Mouse (Mus musculus) mature B cell (primary cell): ENCODE results near the gene Banf2.

ENCODE experiments used
- in situ Hi-C: fragments of 300-500 bp; cut with MboI; formaldehyde crosslinking; loops from 2 replicates; pipeline ENCODE4 v1.14.3; 2019

The Banf2 gene

DNA sequence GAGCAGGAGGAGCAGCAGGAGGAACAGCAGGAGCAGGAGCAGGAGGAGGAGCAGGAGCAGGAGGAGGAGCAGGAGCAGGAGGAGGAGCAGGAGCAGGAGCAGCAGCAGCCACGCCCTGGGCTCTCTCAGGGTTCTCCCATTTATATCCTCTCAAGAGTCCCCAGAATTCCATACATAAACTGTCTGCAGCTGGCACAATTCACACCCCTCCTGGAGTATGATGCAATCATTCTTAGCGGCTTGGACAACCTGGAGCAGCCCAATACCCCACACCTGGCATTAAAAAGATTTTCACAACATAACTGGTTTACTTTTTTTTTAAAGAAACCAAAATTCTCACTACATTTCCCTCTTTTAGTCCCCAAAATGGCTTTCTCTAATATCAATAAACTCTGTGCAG is 12.9 kb upstream of the Banf2 start:
- in situ Hi-C loops: loop anchor here (25.0 kb wide), 1 partner anchor 192 kb away; no protein-coding TSS in a partner anchor

DNA sequence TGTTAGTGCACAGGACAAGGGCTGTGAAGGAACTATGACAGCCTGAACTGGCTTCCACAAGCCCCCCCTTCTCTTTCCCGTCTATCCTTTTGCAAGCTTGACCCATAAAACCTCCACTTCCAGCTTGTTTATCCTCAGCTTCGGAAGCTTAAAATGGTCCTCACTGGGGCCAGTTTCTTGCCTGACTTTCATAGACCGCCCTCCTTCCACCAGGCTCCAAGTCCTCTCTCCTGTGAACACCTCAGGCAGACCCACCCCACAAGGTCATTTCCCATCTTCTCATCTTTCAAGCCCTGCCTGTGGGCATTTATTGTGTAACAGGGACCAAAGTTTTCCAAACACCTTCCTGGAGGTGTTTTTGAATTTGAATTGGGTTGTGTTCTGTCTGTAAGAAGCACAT is 10.4 kb upstream of the Banf2 start:
- in situ Hi-C loops: loop anchor here (25.0 kb wide), 1 partner anchor 190 kb away; no protein-coding TSS in a partner anchor

DNA sequence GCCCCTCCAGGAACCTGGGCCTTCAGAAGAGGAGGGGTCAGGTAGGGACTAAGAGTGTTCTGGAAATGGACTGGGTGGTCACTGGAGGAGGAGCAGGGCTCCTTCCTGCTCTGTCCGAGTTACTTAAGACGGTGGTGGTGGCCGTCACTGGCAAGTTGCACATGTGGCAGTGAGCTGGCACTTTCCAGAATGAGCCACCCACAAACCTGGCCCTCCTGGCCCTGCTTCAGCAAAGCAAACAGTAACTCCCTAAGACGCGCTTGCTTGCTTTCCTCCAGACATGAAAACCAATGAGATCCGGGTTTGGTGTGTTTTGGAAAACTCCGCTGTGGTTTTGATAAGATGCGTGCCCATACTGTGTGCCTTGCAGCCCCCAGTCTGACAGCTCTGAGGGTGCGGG is 7.5 kb upstream of the Banf2 start:
- in situ Hi-C loops: no loop called here

DNA sequence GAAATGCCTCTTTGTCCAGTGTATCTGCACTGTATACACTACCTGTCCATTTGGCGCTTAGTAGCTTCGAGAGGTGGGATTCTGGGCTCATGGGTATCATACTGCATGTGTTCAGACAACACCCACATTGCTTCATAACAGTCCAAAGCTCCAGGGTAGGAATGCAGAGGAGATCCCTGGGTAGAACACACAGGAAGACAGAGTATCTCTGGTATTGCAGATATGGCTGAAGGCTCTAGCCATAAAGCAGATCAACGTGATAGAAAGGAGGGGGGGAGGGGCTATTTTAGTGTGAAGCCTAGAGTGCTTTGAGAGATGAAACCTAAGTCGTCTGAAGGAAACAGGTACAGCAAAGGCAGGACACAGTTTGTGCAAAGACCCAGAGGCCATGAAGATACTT is 6.4 kb upstream of the Banf2 start:
- in situ Hi-C loops: no loop called here

DNA sequence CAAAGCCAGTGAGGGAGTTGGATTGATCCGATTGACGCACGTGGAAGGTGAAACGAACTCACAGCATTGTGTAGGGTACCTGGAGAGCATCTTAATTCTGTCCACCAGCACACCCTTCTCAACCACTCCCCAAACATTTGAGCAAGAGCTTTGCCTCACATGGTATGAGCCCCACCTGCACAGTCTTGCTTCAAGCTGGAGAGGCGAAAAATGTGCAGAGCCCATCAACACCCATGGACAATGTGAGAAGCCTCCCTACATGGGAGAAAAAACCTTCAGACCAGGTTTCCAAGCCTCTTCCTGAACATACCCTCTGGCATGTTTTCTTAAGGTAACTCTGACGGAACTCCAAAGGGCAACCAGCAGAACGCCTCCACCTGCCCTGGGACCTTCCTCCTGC is 2.1 kb upstream of the Banf2 start:
- in situ Hi-C loops: no loop called here

DNA sequence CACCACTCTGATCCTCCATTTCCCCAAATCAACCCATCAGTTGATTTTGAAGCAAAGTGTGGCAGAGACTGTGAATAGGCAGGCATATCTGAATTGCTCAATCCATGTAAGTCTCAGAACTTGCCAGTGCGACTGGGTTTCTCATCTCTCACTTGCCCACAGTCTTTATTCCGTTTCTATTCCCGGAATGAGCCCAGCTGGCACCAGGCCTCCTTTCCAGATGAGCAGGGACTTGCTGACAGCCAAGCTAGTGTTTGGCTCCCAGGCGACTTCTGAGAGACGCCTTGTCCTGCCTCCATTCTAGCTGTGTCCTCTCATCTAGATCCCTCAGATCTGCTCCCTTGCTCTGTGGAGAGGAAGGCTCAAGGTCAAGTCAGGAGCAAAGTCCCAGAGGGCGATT is 11.9 kb downstream of the Banf2 start:
- in situ Hi-C loops: no loop called here

DNA sequence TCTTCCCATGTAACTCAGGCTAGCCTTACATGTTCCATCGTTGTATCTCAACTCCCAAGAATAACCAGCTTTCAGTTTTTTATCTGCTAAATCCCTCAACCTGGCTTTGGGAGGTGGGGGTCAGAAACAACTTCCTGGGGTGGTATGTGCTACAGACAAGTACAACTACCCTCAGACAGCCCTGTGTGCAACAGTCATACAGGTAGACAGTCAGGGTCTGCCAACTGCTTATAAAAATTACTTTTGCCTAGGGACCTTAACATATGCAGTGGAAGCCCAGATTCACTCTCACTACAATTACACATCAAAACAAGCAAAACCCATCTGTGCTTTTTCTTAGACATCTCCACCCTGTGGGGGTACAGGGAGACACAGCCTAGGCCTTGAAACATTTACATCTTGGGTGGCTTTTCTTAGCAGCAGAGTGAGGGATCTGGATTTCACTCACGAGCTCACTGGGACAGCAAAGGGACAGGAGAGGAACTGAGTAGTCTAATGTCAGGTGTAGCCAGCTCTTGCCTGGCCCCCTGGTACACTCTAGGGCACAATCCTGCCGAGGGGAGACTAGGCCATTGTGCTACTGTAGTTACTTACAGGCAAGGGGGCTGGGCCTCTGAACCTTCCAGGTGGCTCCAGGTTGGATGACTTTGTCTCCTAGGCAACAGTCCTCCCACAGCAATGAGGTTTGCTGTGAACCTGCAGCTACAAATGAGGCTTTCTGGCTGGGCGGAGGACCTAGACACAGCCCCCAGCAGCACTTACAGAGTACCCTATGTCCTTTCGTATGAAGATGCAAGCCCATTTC is 13.1 kb downstream of the Banf2 start:
- in situ Hi-C loops: no loop called here

DNA sequence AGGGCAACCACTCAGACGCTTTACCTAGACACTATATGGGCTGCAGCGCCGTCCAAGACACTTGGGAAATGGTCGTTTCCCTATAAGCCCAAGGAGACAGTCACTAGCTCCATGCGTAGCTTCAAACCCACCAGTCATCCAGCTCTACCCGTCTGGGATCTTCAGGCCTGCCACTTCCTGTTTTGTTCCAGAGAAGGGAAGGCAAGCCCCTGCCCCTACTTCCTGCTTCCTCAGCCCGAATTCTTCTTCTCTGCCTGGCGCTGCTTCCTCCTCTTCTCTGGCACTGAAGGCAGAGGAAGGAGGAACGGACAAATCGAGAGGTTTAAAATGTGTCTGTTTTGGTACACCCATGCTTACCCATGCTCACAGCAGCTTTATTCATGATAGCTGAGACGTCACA is 14.1 kb downstream of the Banf2 start:
- in situ Hi-C loops: no loop called here

DNA sequence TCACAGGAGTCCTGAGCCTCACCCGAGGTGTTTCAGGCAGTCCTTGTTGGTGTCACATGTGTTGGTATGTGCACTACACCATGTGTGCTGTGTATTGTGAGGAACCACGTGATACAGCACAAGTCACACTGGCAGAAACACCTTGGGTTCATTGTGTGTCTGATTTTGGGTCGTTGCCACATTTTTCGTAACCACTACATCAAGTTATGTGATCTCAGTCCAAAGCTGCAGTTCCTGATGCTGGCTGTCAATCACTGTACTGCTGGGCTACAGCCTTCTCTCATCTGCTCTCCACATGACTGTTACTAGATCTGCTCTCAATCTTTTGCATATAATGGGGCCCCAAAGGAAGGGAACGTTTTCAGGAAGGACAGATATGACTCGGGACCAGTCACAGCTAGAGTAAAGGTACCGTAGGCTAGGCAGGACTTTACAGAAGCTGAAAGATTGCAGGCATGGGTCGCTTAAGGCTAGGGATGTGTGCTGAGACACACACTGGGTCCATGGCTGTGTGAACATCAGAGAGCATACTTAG is 17.4 kb downstream of the Banf2 start:
- in situ Hi-C loops: no loop called here

DNA sequence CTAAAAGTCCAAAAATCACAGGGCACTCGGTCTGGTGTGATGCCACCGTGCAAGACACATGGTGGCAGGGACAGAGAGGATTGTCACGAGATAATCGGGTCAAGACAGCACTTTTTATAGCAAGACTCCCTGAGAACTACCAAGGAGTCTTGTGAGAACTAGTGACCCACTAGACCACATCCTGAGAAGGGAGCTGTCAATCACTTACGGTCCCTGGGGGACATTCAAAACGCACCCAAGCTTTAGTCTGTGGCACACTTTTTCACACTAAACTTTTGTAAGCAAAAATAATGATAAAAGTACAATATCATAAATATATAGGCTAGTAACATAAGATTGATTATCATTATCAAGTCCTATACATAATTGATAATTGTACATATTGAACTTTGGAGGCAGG is 18.0 kb downstream of the Banf2 start:
- in situ Hi-C loops: no loop called here

DNA sequence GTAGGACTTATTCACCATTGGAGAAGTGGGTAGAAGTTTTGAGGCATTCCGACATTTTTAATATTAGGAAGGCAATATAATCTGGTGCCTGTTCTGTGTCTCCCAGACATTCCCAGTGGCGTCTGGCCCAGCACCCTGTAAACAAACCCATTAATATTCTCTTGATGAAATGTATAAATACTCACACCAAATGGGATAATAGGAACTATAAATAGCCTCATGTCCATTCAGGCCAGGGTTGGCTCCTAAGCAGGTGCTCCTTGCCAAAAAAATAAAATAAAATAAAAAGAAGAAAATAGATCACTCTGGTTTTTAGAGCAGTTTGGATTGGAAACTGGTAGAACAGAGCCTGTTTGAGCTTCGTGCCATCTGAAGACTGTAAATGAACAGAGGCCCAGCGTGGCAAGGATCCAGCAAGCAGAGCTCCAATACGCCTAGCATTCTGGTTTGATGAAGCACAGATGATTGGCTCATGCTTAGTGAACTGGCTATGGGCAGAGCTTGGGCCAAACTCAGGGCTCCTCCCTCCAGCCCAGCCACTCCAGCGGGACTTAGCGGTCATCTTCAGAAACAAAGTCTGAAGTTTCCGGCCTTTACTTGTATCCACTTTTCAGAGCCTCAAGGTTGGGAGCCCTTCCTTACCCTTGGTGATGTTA is 19.7 kb downstream of the Banf2 start:
- in situ Hi-C loops: no loop called here

DNA sequence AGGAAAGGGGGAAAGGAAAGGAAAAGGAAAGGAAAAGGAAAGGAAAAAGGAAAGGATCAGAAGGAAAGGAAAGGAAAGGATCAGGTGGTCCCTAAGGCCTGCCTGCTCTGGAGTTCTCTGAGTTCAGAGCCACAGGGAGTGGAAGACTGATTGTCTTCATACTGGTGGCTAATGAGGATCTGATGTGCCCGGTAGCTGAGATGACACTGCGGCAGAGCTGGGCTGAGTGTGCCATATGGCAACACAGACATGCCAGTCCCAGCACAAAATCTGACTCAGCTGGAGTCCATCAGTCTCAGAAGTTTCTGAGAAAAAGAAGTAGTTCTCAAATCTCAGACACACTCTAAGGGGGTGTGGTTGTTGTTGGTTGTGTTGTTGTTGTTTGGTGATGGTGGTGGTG is 24.9 kb downstream of the Banf2 start:
- in situ Hi-C loops: no loop called here

DNA sequence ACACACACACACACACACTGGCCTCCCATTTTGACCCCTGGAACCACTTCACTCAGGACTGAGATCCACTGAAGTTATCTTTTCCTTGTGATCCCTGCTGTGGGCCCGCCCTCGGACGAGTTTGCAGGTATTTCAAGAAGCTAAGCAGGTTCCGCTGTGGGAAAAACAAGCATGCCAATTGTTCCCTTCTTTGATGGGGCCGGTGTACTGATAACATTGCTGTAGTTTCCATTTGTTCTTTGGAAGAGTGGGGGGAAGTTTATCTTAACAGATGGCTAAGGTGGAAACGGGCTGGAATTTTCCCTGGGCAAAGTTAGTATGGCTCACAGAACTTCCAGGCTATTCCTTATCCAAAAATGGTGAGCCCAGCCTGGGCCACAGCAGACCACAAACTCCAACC is 28.8 kb downstream of the Banf2 start:
- in situ Hi-C loops: no loop called here

DNA sequence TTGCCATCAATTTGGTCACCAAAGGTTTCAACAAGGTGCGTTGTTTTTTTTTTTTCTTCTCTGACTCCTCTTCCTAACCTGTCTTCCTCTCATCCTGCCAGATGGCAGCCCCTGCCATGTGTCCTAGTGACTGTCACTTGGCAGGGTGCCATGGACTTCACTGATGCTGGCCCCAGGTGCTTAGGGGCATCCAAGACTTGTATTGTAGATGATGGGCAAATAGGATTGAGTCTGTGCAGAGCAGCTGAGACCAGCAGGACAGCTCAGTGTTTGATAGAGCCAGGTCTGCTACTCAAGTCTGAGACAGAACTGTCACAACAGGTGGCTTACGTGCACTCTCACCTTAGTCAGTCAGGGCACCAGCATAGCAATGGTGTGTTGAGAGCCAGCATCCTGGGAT is 32.6 kb downstream of the Banf2 start:
- in situ Hi-C loops: no loop called here

DNA sequence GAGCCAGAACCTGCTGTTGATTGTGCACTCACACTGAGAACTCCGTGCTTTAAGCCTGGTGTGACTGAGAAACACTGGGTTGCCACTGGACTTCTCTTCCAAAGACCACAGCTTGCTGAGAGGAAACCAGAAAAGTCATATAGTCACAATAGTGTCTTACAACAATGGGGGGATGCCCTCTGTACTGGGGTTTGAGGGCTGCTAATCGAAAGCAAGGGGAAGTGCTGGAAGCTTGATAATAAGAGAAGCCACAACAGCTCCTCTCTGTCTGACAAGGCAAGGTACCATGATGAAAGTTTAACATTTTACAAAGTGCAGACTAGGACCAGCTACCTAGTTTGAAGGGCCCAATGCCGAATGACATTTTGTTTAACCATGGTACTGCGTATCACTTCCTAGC is 36.8 kb downstream of the Banf2 start:
- in situ Hi-C loops: no loop called here

DNA sequence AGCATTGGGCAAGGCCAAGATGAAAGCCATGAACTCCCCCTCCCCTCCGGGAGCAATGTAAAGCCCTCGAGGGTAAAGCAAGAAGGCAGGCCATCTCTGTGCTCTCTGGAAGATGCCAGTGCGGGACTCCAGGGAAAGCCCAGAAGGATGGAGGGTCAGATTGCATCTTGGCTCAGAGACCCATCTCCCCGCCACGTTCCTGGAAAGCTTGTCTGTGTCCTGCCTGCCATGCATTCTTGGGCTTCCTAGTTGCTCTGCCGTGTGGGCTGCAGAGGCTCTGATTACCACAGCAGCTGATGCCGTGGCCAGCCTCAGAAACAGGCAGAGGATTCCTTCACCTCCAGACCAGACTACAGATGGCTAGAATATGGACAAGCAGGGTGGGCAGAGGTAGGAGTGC is 37.6 kb downstream of the Banf2 start:
- in situ Hi-C loops: no loop called here

DNA sequence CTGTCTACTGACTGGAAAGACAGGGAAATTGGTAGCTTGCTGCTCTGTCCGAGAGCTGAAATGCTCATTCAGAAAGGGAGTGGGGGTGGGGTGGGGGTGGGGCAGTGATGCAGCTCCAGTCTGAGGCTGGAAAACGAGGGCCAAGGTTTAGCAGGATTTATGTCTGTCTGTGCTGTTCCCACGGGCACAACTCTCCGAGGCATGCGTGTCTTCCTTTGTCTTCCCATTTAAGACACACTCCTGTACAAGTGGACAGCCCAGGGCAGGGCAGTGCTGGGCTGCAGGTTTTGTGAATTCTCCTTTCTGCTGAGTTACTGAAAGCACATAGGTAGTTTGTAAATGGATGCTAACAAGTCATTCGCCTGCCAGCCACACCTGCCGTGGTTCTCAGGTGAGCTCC is 39.8 kb downstream of the Banf2 start:
- in situ Hi-C loops: no loop called here

DNA sequence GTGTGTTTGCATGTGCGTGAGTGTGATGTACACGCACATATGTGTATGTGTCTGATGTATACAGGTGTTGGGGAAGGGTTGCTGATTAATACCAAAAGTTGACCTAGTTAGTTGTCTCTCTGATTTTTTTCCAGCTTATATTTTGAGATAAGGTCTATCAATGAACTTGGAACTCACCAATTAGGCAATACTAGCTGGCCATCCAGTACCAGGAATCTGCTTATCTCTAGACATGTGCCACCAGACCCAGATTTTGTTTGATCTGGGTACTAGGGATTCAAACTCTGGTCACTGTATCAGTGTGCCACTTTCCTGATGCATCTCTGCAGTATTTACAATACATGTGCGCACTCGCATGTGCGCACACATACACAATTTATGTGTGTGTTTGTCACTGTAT is 41.2 kb downstream of the Banf2 start:
- in situ Hi-C loops: no loop called here

DNA sequence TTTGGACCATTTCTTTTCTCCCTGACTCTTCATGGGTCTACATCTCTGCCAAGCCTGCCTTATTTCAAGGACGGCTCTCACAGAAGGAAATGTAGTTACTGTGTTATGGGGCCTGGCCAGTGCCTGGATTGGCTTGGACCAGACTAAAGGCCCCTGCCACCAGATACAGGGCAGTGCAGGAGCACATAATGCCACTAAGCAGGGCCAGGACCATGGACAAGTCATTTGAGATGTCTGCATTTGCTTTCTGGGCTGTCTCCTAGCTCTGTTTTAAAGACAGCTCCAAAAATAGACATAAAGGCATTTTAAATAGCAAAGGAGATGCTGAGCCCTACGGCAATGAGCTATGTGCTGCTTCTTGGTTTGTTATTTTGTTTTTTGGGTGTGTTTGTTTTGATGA is 43.8 kb downstream of the Banf2 start:
- in situ Hi-C loops: no loop called here

DNA sequence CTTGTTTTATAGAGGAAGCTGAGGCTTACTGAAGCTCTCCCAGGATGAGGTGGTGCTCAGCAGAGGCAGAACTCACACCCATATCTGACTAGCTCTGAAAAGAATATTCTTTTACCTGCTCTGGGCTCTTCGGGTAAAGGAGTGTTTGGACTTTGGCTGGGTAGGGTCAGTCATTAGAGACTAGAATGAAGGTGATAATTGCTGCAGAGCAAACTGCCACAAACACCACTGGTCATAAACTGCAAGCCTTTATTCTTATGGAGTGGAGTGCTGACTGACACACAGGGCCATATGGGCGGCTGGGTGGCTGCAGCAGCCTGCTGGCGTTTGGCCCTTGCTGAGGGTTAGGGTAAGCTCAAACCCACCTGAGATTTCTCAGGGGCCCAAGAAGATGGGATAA is 46.0 kb downstream of the Banf2 start:
- in situ Hi-C loops: no loop called here

DNA sequence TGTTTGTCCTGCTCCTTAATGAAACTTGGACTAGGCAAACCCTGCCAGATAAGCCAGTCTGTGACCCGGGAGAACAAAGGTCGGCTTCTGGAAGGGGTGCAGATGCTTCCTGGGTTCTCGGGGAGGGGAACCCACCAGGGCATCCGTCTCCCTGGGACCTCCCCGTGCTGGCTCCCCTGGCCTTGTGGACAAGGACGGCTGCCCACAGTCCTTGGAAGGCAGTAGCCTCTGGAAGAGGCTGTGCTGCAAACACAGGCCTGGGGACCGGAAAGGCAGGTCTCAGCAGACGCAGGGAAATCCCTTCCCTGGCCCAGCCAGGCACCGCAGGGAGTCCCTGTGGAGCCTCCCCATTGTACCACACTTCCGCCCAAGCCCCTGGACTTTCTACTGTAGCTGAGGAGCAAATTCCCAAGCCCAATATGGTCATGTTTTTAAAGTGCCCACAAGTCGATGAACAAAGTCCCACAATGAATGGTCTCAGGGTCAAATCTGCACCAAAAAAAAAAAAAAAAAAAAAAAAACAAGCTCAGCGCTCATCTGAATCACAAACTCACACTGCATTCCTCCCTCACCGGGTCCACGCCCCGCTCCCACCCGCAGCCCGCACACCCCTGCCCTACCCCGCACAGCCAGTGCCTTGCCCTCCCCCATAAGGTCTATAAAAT is 53.5 kb downstream of the Banf2 start:
- in situ Hi-C loops: no loop called here

DNA sequence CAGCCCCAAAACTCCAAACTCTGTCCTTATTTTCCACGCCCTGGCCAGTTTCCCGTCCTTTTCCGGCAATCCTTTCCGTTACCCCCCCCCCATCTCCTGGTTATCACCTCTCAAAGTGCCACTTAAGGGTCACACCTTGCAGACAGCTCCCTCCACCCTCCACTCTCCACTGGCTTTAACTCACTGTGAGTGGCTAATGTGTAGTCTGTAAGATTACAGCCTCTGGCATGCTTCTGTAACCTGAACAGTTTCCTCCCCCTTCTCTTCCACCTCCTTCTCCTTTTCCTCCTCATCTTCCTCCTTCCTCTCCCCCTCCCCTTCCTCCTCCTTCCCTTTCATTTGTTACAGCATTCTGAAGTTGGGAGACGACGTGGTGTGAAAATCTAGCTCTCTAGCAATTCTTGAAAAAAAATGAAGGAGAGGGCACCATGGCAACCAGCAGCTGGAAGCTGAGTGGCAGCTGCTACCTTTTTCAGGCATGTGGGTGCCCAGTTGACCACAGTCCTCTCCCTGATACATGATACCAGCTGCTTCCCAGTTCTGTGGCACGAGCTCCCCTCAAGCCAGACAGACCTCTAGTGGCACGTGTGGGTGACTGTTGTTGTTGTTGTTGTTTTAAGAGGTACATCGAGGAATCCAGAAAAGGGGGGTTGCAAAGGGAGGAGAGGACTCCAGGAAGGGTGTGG is 55.2 kb downstream of the Banf2 start:
- in situ Hi-C loops: no loop called here
